Mouse (Mus musculus) liver, embryonic 14.5 days (tissue): ENCODE measurements around the gene C1ql4.

Experiments
- CTCF ChIP-seq: IDR thresholded peaks from 2 replicates; pipeline ENCODE4 v1.5.1; 2016; ENCODE audit warnings: antibody characterized with exemption, low read depth, control low read depth
- EP300 ChIP-seq: IDR thresholded peaks from 2 replicates; pipeline ENCODE4 v1.6.1; 2016; ENCODE audit warnings: antibody characterized with exemption, low read depth

DNA sequence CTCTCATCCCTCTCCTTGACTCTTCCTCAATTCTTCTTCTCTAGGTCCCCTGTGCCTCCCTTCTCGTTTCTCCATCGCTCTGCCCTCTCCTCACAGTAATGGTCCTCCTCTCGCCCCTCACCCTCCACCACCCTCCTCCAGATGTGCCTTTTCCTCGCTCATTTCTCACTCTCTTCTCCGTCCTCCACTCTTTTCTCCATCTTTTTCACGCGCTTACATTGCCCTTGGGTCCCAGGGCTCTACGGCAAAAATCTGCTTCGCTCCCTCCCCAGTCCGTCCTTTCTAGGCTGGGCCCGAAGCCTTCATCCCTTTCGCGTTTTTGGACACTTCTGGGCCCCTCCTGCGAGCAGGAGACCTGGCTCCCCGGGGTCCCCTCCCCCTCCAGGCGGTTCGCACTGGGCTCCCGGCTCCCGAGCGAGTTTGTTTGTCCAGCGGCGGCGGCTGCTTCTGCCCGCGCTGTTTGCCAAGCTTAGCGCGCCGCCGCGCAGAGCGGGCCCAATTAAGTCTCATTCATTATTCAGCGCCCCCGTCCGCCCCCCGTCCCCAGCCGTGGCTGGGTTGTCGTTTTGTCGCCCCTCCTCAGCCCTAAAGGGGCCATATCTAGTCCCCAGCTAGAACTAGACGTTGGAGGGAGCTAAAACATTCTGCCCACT is 10.3 kb upstream of the C1ql4 start:
- TF ChIP-seq CTCF (no peak), EP300 (no peak)
